Mouse (Mus musculus) skeletal muscle tissue, adult 2 months (tissue): Measurements from ENCODE around the gene Ccnc.
A peak's percentile ranks its signal among the peaks of the same experiment; 100 is the strongest.

Source experiments
- DNase-seq: peaks from one replicate; pipeline ENCODE4 v3.0.0-alpha.2; 2012; ENCODE audit warnings: low read depth, low spot score

Ccnc gene

GRCm38 (mm10) chr4:21727615-21728165, at the start of gene Ccnc:
TSS of gene Ccnc (plus strand) at chr4:21727701.
- DNase-seq, result peak; percentile 82

GRCm38 (mm10) chr4:21678101-21678974, 49.2 kb upstream of the Ccnc start:
- no peak for DNase-seq

GRCm38 (mm10) chr4:21678975-21679623, 48.4 kb upstream of the Ccnc start:
- no peak for DNase-seq

- no peak for DNase-seq
Measured at GRCm38 (mm10) chr4:21679624-21680480, 47.6 kb upstream of the Ccnc start.

GRCm38 (mm10) chr4:21680971-21681370, 46.5 kb upstream of the Ccnc start:
- DNase-seq, result no peak

- DNase-seq, result no peak
Measured at GRCm38 (mm10) chr4:21682421-21683150, 44.9 kb upstream of the Ccnc start.

- DNase-seq, result no peak
Measured at GRCm38 (mm10) chr4:21684341-21684970, 43.0 kb upstream of the Ccnc start.

- DNase-seq, result no peak
Measured at GRCm38 (mm10) chr4:21685595-21686091, 41.9 kb upstream of the Ccnc start, which contains the start of gene Prdm13. TSS of gene Prdm13 (minus strand) at chr4:21685963.

GRCm38 (mm10) chr4:21686416-21686815, 41.1 kb upstream of the Ccnc start:
- no peak for DNase-seq

- no peak for DNase-seq
Measured at GRCm38 (mm10) chr4:21686934-21687333, 40.6 kb upstream of the Ccnc start.

GRCm38 (mm10) chr4:21687783-21688702, 39.5 kb upstream of the Ccnc start:
- DNase-seq, result no peak

GRCm38 (mm10) chr4:21688703-21689200, 38.7 kb upstream of the Ccnc start:
- no peak for DNase-seq

- no peak for DNase-seq
Measured at GRCm38 (mm10) chr4:21689492-21689941, 38.0 kb upstream of the Ccnc start.

GRCm38 (mm10) chr4:21690221-21690620, 37.3 kb upstream of the Ccnc start:
- DNase-seq, result no peak

GRCm38 (mm10) chr4:21695638-21696254, 31.8 kb upstream of the Ccnc start:
- DNase-seq, result no peak

- DNase-seq, result no peak
Measured at GRCm38 (mm10) chr4:21705046-21705445, 22.5 kb upstream of the Ccnc start.

- DNase-seq, result peak; percentile 52
Measured at GRCm38 (mm10) chr4:21712147-21712546, 15.4 kb upstream of the Ccnc start.

GRCm38 (mm10) chr4:21722752-21723334, 4.7 kb upstream of the Ccnc start:
- no peak for DNase-seq
